Mouse (Mus musculus): Measurements from ENCODE around the gene Kcna6.
A peak's percentile ranks its signal among the peaks of the same experiment; 100 is the strongest.

GRCm38 (mm10) chr6:126702116-126702515, 38.4 kb downstream of the Kcna6 start:
- TF ChIP-seq POLR2A (IDR thresholded peaks at IDR 0.05; ENCODE audit: low read depth, low read length) (no peak), CTCF (IDR thresholded peaks at IDR 0.05; ENCODE audit: extremely low read depth, insufficient read length, insufficient replicate concordance, low read depth, low read length) (peak; percentile 88; the same call in 1 of the 2 replicates)

Data from small intestine, adult 2 months (tissue).